27 mouse cellular contexts compared by ENCODE assay signal in genomic region chr11:26331238-26331637, GRCm38 (mm10). TPM values are rescaled to one million over a fixed set of nuclear protein-coding genes. Genes with fewer than 3 reads are reported as not detected.
DNase-seq lines count a peak whose midpoint lies in the region; ATAC-seq and TF ChIP-seq lines count a peak whose summit lies in the region.
"Had no signal": no experiment of that assay in that cellular context is flagged by ENCODE, and none has a peak within 500 bp of the region (broad histone marks: within the 10 kb centered on the region; RNA-seq: fewer than 3 reads in every experiment).

No protein-coding gene starts in this region.

- H3K4me3 ChIP-seq in hindbrain, postnatal 0 days (ENCODE audit: low read length), result no peak overlapping the region
- H3K4me3 ChIP-seq in embryonic facial prominence, embryonic 10.5 days, result no peak overlapping the region
- H3K4me3 ChIP-seq: embryonic facial prominence, embryonic 13.5 days; embryonic facial prominence, embryonic 15.5 days; erythroblast, embryonic 14.5 days; forebrain, embryonic 13.5 days; forebrain, embryonic 15.5 days had no signal

- H3K36me3 ChIP-seq in hindbrain, postnatal 0 days (ENCODE audit: insufficient read depth, low read length), result no peaks in the 10 kb centered on the region
- no peaks in the 10 kb centered on the region for H3K36me3 ChIP-seq in embryonic facial prominence, embryonic 10.5 days (replicated peaks)
- H3K36me3 ChIP-seq: embryonic facial prominence, embryonic 13.5 days; embryonic facial prominence, embryonic 15.5 days; forebrain, embryonic 15.5 days; G1E had no signal

- no peak overlapping the region for H3K4me2 ChIP-seq in hindbrain, postnatal 0 days (ENCODE audit: low read depth, low read length)
- H3K4me2 ChIP-seq: embryonic facial prominence, embryonic 13.5 days; embryonic facial prominence, embryonic 15.5 days; forebrain, embryonic 13.5 days; forebrain, embryonic 15.5 days had no signal

- ATAC-seq in common myeloid progenitor, adult 5-6 weeks (replicated peaks; ENCODE audit: low read depth, poor library complexity, severe bottlenecking), result peak; percentile 58
- ATAC-seq in hematopoietic stem cell, adult 5-6 weeks (replicated peaks in 1 of 2; ENCODE audit: insufficient read depth in 1 of 2, low FRiP score in 2 of 2, low TSS enrichment in 1 of 2, low read depth in 1 of 2, poor library complexity in 2 of 2, severe bottlenecking in 2 of 2), result peak; percentile 46 to 51; a peak in 2 of 4 replicates
- ATAC-seq in megakaryocyte progenitor cell, adult 5-6 weeks (replicated peaks; ENCODE audit: poor library complexity), result peak; percentile 88
- ATAC-seq in hindbrain, postnatal 0 days, result no peak
- ATAC-seq: activated CD4-positive, CD25-positive, alpha-beta regulatory T cell, adult 4 months; CD4-positive, CD25-positive, alpha-beta regulatory T cell, adult 4 months; forebrain, embryonic 13.5 days; forebrain, embryonic 15.5 days; forebrain, postnatal 0 days; Patski had no signal

- WGBS in hindbrain, postnatal 0 days, result 86% methylated on average over 4 of the region's 4 CpGs
- WGBS in embryonic facial prominence, embryonic 10.5 days, result 86% methylated on average over 4 of the region's 4 CpGs

- H3K4me1 ChIP-seq in hindbrain, postnatal 0 days (ENCODE audit: insufficient read depth, low read length), result no peaks in the 10 kb centered on the region
- H3K4me1 ChIP-seq in embryonic facial prominence, embryonic 10.5 days, result no peaks in the 10 kb centered on the region
- H3K4me1 ChIP-seq: embryonic facial prominence, embryonic 13.5 days; embryonic facial prominence, embryonic 15.5 days; forebrain, embryonic 13.5 days; forebrain, embryonic 15.5 days had no signal

- H3K27ac ChIP-seq in hindbrain, postnatal 0 days, result no peak overlapping the region
- H3K27ac ChIP-seq in embryonic facial prominence, embryonic 10.5 days (replicated peaks), result no peak overlapping the region
- H3K27ac ChIP-seq: embryonic facial prominence, embryonic 13.5 days; embryonic facial prominence, embryonic 15.5 days; forebrain, embryonic 13.5 days; forebrain, embryonic 15.5 days had no signal

- H3K9me3 ChIP-seq in hindbrain, postnatal 0 days (ENCODE audit: low read length), result no peaks in the 10 kb centered on the region
- H3K9me3 ChIP-seq in embryonic facial prominence, embryonic 10.5 days, result no peaks in the 10 kb centered on the region
- H3K9me3 ChIP-seq: embryonic facial prominence, embryonic 13.5 days; embryonic facial prominence, embryonic 15.5 days; forebrain, embryonic 13.5 days; forebrain, embryonic 15.5 days; G1E had no signal

- H3K9ac ChIP-seq in hindbrain, postnatal 0 days (replicated peaks; ENCODE audit: low read length), result no peak overlapping the region
- H3K9ac ChIP-seq: embryonic facial prominence, embryonic 13.5 days; embryonic facial prominence, embryonic 15.5 days; forebrain, embryonic 13.5 days; forebrain, embryonic 15.5 days; forebrain, postnatal 0 days had no signal

- DNase-seq in hindbrain, postnatal 0 days (ENCODE audit: low spot score), result no peak
- no peak for DNase-seq in embryonic facial prominence, embryonic 10.5 days (ENCODE audit: low spot score)
- no peak for DNase-seq in embryo, embryonic 9.5 days (ENCODE audit: extremely low spot score)
- no peak for DNase-seq in retina, embryonic 14.5 days (ENCODE audit: low spot score)
- DNase-seq: adrenal gland, adult 8-10 months; adrenal gland, postnatal 25 days; B cell, adult 2 months; cerebellum, adult 11 months; cerebellum, adult 18-20 months; cerebellum, adult 8-10 months; cerebellum, adult 9-11 months; cerebellum, postnatal 14 days; cerebellum, postnatal 36 days; forebrain, postnatal 0 days had no signal

- H3K27me3 ChIP-seq in hindbrain, postnatal 0 days (ENCODE audit: insufficient read depth, low read length), result no peaks in the 10 kb centered on the region
- H3K27me3 ChIP-seq in embryonic facial prominence, embryonic 10.5 days (replicated peaks; ENCODE audit: low read depth, poor library complexity, severe bottlenecking), result no peaks in the 10 kb centered on the region
- H3K27me3 ChIP-seq: CH12.LX; embryonic facial prominence, embryonic 13.5 days; embryonic facial prominence, embryonic 15.5 days; forebrain, embryonic 13.5 days; forebrain, embryonic 15.5 days had no signal

- TF ChIP-seq CTCF in hindbrain, postnatal 0 days (IDR thresholded peaks at IDR 0.05; ENCODE audit: low read depth), result no peak

RNA-seq across cellular contexts. Expression of gene Fancl, which starts 54.7 kb away (rescaled TPM):
- 34.8 and 60.3 TPM in 2 replicates for total RNA-seq in common myeloid progenitor, adult 5-6 weeks (2017)
- total RNA-seq in hematopoietic stem cell, adult 5-6 weeks (2017), result 43.3 and 57.4 TPM in 2 replicates
- total RNA-seq in megakaryocyte progenitor cell, adult 5-6 weeks (2015), result 24.0 and 24.8 TPM in 2 replicates
- 32.5 and 39.8 TPM in 2 replicates for total RNA-seq in megakaryocyte progenitor cell, adult 5-6 weeks (2017)
- 5.7 and 6.3 TPM in 2 replicates for total RNA-seq in hindbrain, postnatal 0 days (2014; rRNA removed)
- 15.9 and 16.3 TPM in 2 replicates for polyA plus RNA-seq in hindbrain, postnatal 0 days (2015; fragmentation: Nextera tagmentation; extraction: Ambion mirVana)
- polyA plus RNA-seq in embryonic facial prominence, embryonic 10.5 days (2016; fragmentation: Nextera tagmentation; extraction: Ambion mirVana), result 30.3 and 36.0 TPM in 2 replicates
